Mouse (Mus musculus) limb, embryonic 11.5 days (tissue): ENCODE measurements around the gene Zfp575. TPM values are rescaled to one million over a fixed set of nuclear protein-coding genes. Genes with fewer than 3 reads are reported as not detected.

ENCODE experiments used
- polyA plus RNA-seq: library from polyadenylated mRNA; unstranded; fragments of >200 nt; fragmentation: Nextera tagmentation; extraction: Ambion mirVana; gene quantifications from 2 replicates; pipeline ENCODE4 v1.2.1, GENCODE M21; 2014

Zfp575 gene
- polyA plus RNA-seq, 1 experiment from 2014 or later: 2.3 TPM

Other genes starting within 250 kb of the Zfp575 start
- gene Lypd5, start 238.4 kb downstream of the Zfp575 start, polyA plus RNA-seq: not detected in 2 replicates
- gene Kcnn4, start 217.4 kb downstream of the Zfp575 start, polyA plus RNA-seq: 2.6 and 2.7 TPM in 2 replicates
- 20.2 and 22.1 TPM in 2 replicates for gene Smg9, start 188.0 kb downstream of the Zfp575 start, polyA plus RNA-seq
- not detected in 2 replicates for gene Irgc1, start 135.3 kb downstream of the Zfp575 start, polyA plus RNA-seq
- gene Plaur, start 125.2 kb downstream of the Zfp575 start, polyA plus RNA-seq: 2.1 and 2.3 TPM in 2 replicates
- gene Cadm4, start 105.6 kb downstream of the Zfp575 start, polyA plus RNA-seq: 1.9 and 2.2 TPM in 2 replicates
- 65.6 and 75.7 TPM in 2 replicates for gene Zfp428, start 80.6 kb downstream of the Zfp575 start, polyA plus RNA-seq
- gene AC161166.1, start 75.2 kb downstream of the Zfp575 start, polyA plus RNA-seq: 0.48 and 0.52 TPM in 2 replicates
- 7.5 and 8.1 TPM in 2 replicates for gene Irgq, start 57.0 kb downstream of the Zfp575 start, polyA plus RNA-seq
- gene Pinlyp, start 41.5 kb downstream of the Zfp575 start, polyA plus RNA-seq: 0.19 TPM in 1 of 2 replicates, not detected in the other
- gene Xrcc1, start 41.4 kb downstream of the Zfp575 start, polyA plus RNA-seq: 141 and 148 TPM in 2 replicates
- gene Ethe1, start 98 bp downstream of the Zfp575 start, polyA plus RNA-seq: 30.8 and 32.2 TPM in 2 replicates
- gene Phldb3, start 23.1 kb upstream of the Zfp575 start, polyA plus RNA-seq: 0.16 and 0.21 TPM in 2 replicates
- 1.7 and 2.8 TPM in 2 replicates for gene Lypd3, start 48.9 kb upstream of the Zfp575 start, polyA plus RNA-seq
- not detected in 2 replicates for gene Tex101, start 89.0 kb upstream of the Zfp575 start, polyA plus RNA-seq
- not detected in 2 replicates for gene BC049730, start 121.6 kb upstream of the Zfp575 start, polyA plus RNA-seq
- gene Gm4763, start 139.3 kb upstream of the Zfp575 start, polyA plus RNA-seq: not detected in 2 replicates
- gene Cd177, start 172.7 kb upstream of the Zfp575 start, polyA plus RNA-seq: not detected in 2 replicates
- gene Ceacam10, start 189.6 kb upstream of the Zfp575 start, polyA plus RNA-seq: 0.24 TPM in 1 of 2 replicates, not detected in the other